Mouse (Mus musculus) heart, adult 2 months (tissue): Measurements from ENCODE around the gene Kazald1.

Experiments
- CTCF ChIP-seq: fragments of 200-600 bp; IDR thresholded peaks from 2 replicates; pipeline ENCODE4 v1.8.1; 2022; ENCODE audit warnings: antibody characterized with exemption, mild to moderate bottlenecking, moderate library complexity
- POLR2A ChIP-seq: fragments of 200-500 bp; IDR thresholded peaks from 2 replicates; pipeline ENCODE4 v1.6.1; 2011; ENCODE audit warnings: mild to moderate bottlenecking, low read depth, low read length, control low read depth; ENCODE audit not compliant: insufficient read depth

GRCm38 (mm10) chr19:45063565-45064292 lies 11.3 kb upstream of the Kazald1 start:
- TF ChIP-seq POLR2A: no peak
- TF ChIP-seq CTCF: peak; percentile 77
